In the genomic region with DNA sequence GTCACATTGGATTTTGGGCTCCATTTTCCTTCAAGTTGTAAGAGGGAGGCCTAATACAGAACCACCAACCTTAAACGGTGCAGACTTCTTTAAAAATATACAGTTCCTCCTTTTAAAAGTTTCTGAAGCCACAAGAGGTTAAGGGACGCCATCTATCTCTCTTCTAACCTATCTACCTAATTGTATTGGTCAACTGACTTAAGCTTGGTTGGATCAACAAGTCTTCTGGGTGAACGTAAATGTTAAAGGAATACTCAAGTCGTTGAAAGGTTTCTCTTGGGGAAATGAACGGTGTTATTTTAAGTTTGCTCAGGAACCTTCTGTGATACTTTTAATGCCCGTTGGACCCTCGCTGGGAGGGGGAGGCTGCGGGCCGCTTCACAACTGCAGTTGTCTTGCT, we compare ENCODE assay signal across 9 mouse cellular contexts. TPM values are rescaled to one million over a fixed set of nuclear protein-coding genes. Genes with fewer than 3 reads are reported as not detected.
DNase-seq lines count a peak whose midpoint lies in the region; ATAC-seq and TF ChIP-seq lines count a peak whose summit lies in the region.
"Had no signal": no experiment of that assay in that cellular context is flagged by ENCODE, and none has a peak within 500 bp of the region (broad histone marks: within the 10 kb centered on the region; RNA-seq: fewer than 3 reads in every experiment).

No protein-coding gene starts in this region.

- H3K9ac ChIP-seq in heart, embryonic 14.5 days (ENCODE audit: low read length), result peak overlapping the region; percentile 91
- peak overlapping the region; percentile 89 for H3K9ac ChIP-seq in MEL (ENCODE audit: control insufficient read depth, low read depth, low read length, poor library complexity, severe bottlenecking)
- H3K9ac ChIP-seq in midbrain, embryonic 11.5 days (ENCODE audit: low read length), result peak overlapping the region; percentile 83; the same call in 1 of the 2 replicates

- ATAC-seq in heart, embryonic 14.5 days (ENCODE audit: insufficient number of reproducible peaks, insufficient read depth, low FRiP score, low read depth), result no peak
- ATAC-seq in midbrain, embryonic 11.5 days (ENCODE audit: low FRiP score), result no peak

- no peak for TF ChIP-seq RAD21 in MEL (IDR thresholded peaks at IDR 0.05; ENCODE audit: low read depth, low read length)

- no peaks in the 10 kb centered on the region for H3K9me3 ChIP-seq in heart, embryonic 14.5 days (ENCODE audit: control insufficient read depth, low read length)
- H3K9me3 ChIP-seq in MEL (replicated peaks; ENCODE audit: insufficient read depth, low read length), result no peaks in the 10 kb centered on the region
- H3K9me3 ChIP-seq in hindbrain, embryonic 10.5 days, result no peaks in the 10 kb centered on the region
- H3K9me3 ChIP-seq in midbrain, embryonic 11.5 days (ENCODE audit: control insufficient read depth, low read length), result no peaks in the 10 kb centered on the region

- no peaks in the 10 kb centered on the region for H3K27me3 ChIP-seq in heart, embryonic 14.5 days (ENCODE audit: control insufficient read depth, insufficient read depth, low read length)
- H3K27me3 ChIP-seq in MEL (ENCODE audit: control insufficient read depth in 1 of 2, insufficient read depth in 2 of 2, low read length in 2 of 2), result no peaks in the 10 kb centered on the region
- H3K27me3 ChIP-seq in hindbrain, embryonic 10.5 days (ENCODE audit: insufficient read depth, poor library complexity, severe bottlenecking), result peaks cover 19% of the 10 kb centered on the region
- peaks cover 2% of the 10 kb centered on the region; the same call in 1 of the 2 replicates for H3K27me3 ChIP-seq in midbrain, embryonic 11.5 days (ENCODE audit: control insufficient read depth, insufficient read depth, low read length)

- no peaks in the 10 kb centered on the region for H3K36me3 ChIP-seq in heart, embryonic 14.5 days (ENCODE audit: control insufficient read depth, insufficient read depth, low read length)
- peaks cover 0 to 14% of the 10 kb centered on the region in 2 experiments; a peak in 2 of 4 replicates for H3K36me3 ChIP-seq in MEL (ENCODE audit: control insufficient read depth in 1 of 2, insufficient read depth in 2 of 2, low read length in 2 of 2)
- H3K36me3 ChIP-seq in hindbrain, embryonic 10.5 days, result no peaks in the 10 kb centered on the region
- no peaks in the 10 kb centered on the region for H3K36me3 ChIP-seq in midbrain, embryonic 11.5 days (ENCODE audit: control insufficient read depth, insufficient read depth, low read length)

- intact Hi-C loops in gastrocnemius, postnatal 14 days (cut with DNase I; ENCODE audit: low total_unique reads), result no loop called here

- no peak for TF ChIP-seq CTCF in MEL (IDR thresholded peaks at IDR 0.05 in 2 of 3, conservative IDR thresholded peaks at IDR 0.05 in 1 of 3; ENCODE audit: control insufficient read depth in 1 of 3, insufficient read depth in 1 of 3, low read depth in 2 of 3, low read length in 3 of 3, poor library complexity in 1 of 3, severe bottlenecking in 1 of 3)

- 21% methylated on average over 9 of the region's 9 CpGs for WGBS in heart, embryonic 14.5 days
- 23% methylated on average over 9 of the region's 9 CpGs for whole genome bisulfite sequencing in hindbrain, embryonic 10.5 days
- WGBS in midbrain, embryonic 11.5 days, result 16% methylated on average over 9 of the region's 9 CpGs

- H3K4me3 ChIP-seq in heart, embryonic 14.5 days (ENCODE audit: control insufficient read depth in 1 of 2, insufficient read depth in 1 of 2, low read depth in 1 of 2, low read length in 2 of 2), result peak overlapping the region; percentile 71 to 84
- H3K4me3 ChIP-seq in MEL (ENCODE audit: control insufficient read depth in 1 of 2, insufficient read depth in 1 of 2, low read depth in 2 of 2, low read length in 2 of 2), result peak overlapping the region; percentile 73 to 99
- H3K4me3 ChIP-seq in hindbrain, embryonic 10.5 days, result peak overlapping the region; percentile 83
- peak overlapping the region; percentile 74 for H3K4me3 ChIP-seq in midbrain, embryonic 11.5 days (ENCODE audit: low read depth, low read length)

- H3K27ac ChIP-seq in heart, embryonic 14.5 days (replicated peaks in 1 of 2; ENCODE audit: control insufficient read depth in 1 of 2, insufficient read depth in 1 of 2, low read depth in 2 of 2, low read length in 2 of 2), result no peak overlapping the region
- H3K27ac ChIP-seq in MEL (ENCODE audit: control insufficient read depth, low read depth, low read length), result peak overlapping the region; percentile 13; the same call in 1 of the 2 replicates
- no peak overlapping the region for H3K27ac ChIP-seq in hindbrain, embryonic 10.5 days
- H3K27ac ChIP-seq in midbrain, embryonic 11.5 days (ENCODE audit: low read depth, low read length), result no peak overlapping the region

- no peak for DNase-seq in heart, adult 9 months (ENCODE audit: low spot score in 2 of 2)
- peak; percentile 57 for DNase-seq in MEL (ENCODE audit: low read depth, low spot score)
- no peak for DNase-seq in hindbrain, embryonic 10.5 days (ENCODE audit: low spot score)
- DNase-seq in midbrain, embryonic 11.5 days (ENCODE audit: low spot score, missing footprints), result peak; percentile 87
- no peak for DNase-seq in thymus, postnatal 0 days (ENCODE audit: low spot score)
- no peak for DNase-seq in kidney, postnatal 14 days
- DNase-seq in gastrocnemius, postnatal 14 days, result no peak
- DNase-seq: right cerebral cortex, postnatal 25 days had no signal

- peaks cover 10 to 17% of the 10 kb centered on the region in 2 experiments for H3K4me1 ChIP-seq in heart, embryonic 14.5 days (ENCODE audit: control insufficient read depth in 2 of 2, insufficient read depth in 2 of 2, low read length in 2 of 2)
- peaks cover 10 to 12% of the 10 kb centered on the region in 2 experiments for H3K4me1 ChIP-seq in MEL (ENCODE audit: control insufficient read depth in 1 of 2, insufficient read depth in 2 of 2, low read length in 2 of 2)
- H3K4me1 ChIP-seq in hindbrain, embryonic 10.5 days (replicated peaks), result peaks cover 30% of the 10 kb centered on the region
- peaks cover 10% of the 10 kb centered on the region; the same call in 1 of the 2 replicates for H3K4me1 ChIP-seq in midbrain, embryonic 11.5 days (ENCODE audit: control insufficient read depth, insufficient read depth, low read length)

- peaks cover 4% of the 10 kb centered on the region; the same call in 1 of the 2 replicates for H3K79me2 ChIP-seq in MEL (ENCODE audit: control insufficient read depth, insufficient read depth, low read length, poor library complexity)

- TF ChIP-seq POLR2A in MEL (IDR thresholded peaks at IDR 0.05; ENCODE audit: control insufficient read depth in 1 of 2, insufficient read depth in 1 of 2, low read depth in 1 of 2, low read length in 2 of 2, poor library complexity in 1 of 2), result no peak

- no peak; a peak in 2 of 4 replicates for TF ChIP-seq EP300 in MEL (IDR thresholded peaks at IDR 0.05; ENCODE audit: low read depth in 1 of 2, low read length in 2 of 2)

- peak overlapping the region; percentile 97 for H3K4me2 ChIP-seq in heart, embryonic 14.5 days (ENCODE audit: low read length)
- H3K4me2 ChIP-seq in midbrain, embryonic 11.5 days, result peak overlapping the region; percentile 92

TF ChIP-seq in MEL, 35 proteins besides CTCF, POLR2A, EP300 and RAD21:
- TF ChIP-seq BHLHE40 (IDR thresholded peaks at IDR 0.05; ENCODE audit: borderline replicate concordance, low read depth, low read length) (no peak), SIN3A (IDR thresholded peaks at IDR 0.05; ENCODE audit: low read length) (peak; percentile 57; the same call in 1 of the 2 replicates), ETS1 (IDR thresholded peaks at IDR 0.05; ENCODE audit: low read depth, low read length) (0 out of 2 replicates have a peak, but pooled peaks have one; percentile 26)

RNA-seq across cellular contexts. Expression of a gene that starts 15.5 kb away (rescaled TPM):
- polyA plus RNA-seq in heart, embryonic 14.5 days (2014; fragmentation: Nextera tagmentation; extraction: Ambion mirVana), result 9.7 and 11.5 TPM in 2 replicates
- total RNA-seq in MEL (2012; rRNA removed), result 4.3 and 6.6 TPM in 2 replicates
- 1 to 10 TPM in 1 of 2 experiments, not detected in 1; 9.0 TPM for polyA plus RNA-seq in MEL (2012; ENCODE audit: insufficient read depth in 1 of 2, insufficient read length in 2 of 2, low read depth in 1 of 2, low replicate concordance in 2 of 2, missing spikeins in 1 of 2)
- polyA plus RNA-seq in hindbrain, embryonic 10.5 days (2016; fragmentation: Nextera tagmentation; extraction: Ambion mirVana), result 3.4 and 6.5 TPM in 2 replicates
- polyA plus RNA-seq in midbrain, embryonic 11.5 days (2014; fragmentation: Nextera tagmentation; extraction: Ambion mirVana), result 11.5 and 12.1 TPM in 2 replicates
- 10.4 and 11.8 TPM in 2 replicates for polyA plus RNA-seq in thymus, postnatal 0 days (2015; fragmentation: Nextera tagmentation; extraction: Ambion mirVana)
- 1 to 10 TPM; 4.8 to 5.7 TPM for total RNA-seq in gastrocnemius, postnatal 14 days (2021)

Comparison
In these comparisons a context has a peak if more than half of its experiments do, and no peak if none do; other contexts are left out.
1. DNase-seq: peak in MEL (single experiment) and midbrain, embryonic 11.5 days (single experiment); none in heart, adult 9 months (0 of 2), hindbrain, embryonic 10.5 days (single experiment), thymus, postnatal 0 days (single experiment), kidney, postnatal 14 days (single experiment) and gastrocnemius, postnatal 14 days (single experiment).
2. Peak in every context shown above with its lines, with median percentiles within 50 percentile points of each other: H3K4me3 ChIP-seq and H3K9ac ChIP-seq.